Mouse (Mus musculus) thymus, adult 2 months (tissue): ENCODE measurements at regions not wholly inside any gene's neighbourhood (a gene's known extent, or its start where the extent isn't known, plus 50 kb on each side); places are given as distances from the start of the nearest gene placed in this dataset.

ENCODE experiments used
- DNase-seq: peaks from one replicate; pipeline ENCODE4 v3.0.0; 2021
- H3K27ac ChIP-seq: fragments of 200-500 bp; 2 replicates; pipeline ENCODE4 v1.5.1; 2012; ENCODE audit warnings: low read length, control low read depth; ENCODE audit not compliant: control insufficient read depth, insufficient read depth
- H3K27me3 ChIP-seq: fragments of 200-500 bp; 2 replicates; pipeline ENCODE4 v1.6.1; 2012; ENCODE audit warnings: mild to moderate bottlenecking, low read length, moderate library complexity, mixed read lengths; ENCODE audit not compliant: control insufficient read depth, insufficient read depth
- H3K36me3 ChIP-seq: fragments of 200-500 bp; 2 replicates; pipeline ENCODE4 v1.6.1; 2012; ENCODE audit warnings: mild to moderate bottlenecking, low read length, moderate library complexity; ENCODE audit not compliant: control insufficient read depth, insufficient read depth
- H3K4me1 ChIP-seq: fragments of 200-500 bp; replicated peaks from 2 replicates; pipeline ENCODE4 v1.6.1; 2012; ENCODE audit warnings: low read length; ENCODE audit not compliant: control insufficient read depth, insufficient read depth
- H3K4me3 ChIP-seq: fragments of 200-500 bp; 2 replicates; pipeline ENCODE4 v1.5.1; 2012; ENCODE audit warnings: mild to moderate bottlenecking, low read length, control low read depth, moderate library complexity; ENCODE audit not compliant: control insufficient read depth, insufficient read depth
- CTCF ChIP-seq: fragments of 200-500 bp; IDR thresholded peaks from 2 replicates; pipeline ENCODE4 v1.5.1; 2012; ENCODE audit warnings: mild to moderate bottlenecking, control low read depth, low read length, moderate library complexity, borderline replicate concordance; ENCODE audit not compliant: control insufficient read depth, poor library complexity, insufficient read depth; ENCODE audit errors: extremely low read depth
- POLR2A ChIP-seq: fragments of 200-500 bp; IDR thresholded peaks from 2 replicates; pipeline ENCODE4 v1.6.1; 2012; ENCODE audit warnings: mild to moderate bottlenecking, low read length, control low read depth, moderate library complexity; ENCODE audit not compliant: control insufficient read depth, poor library complexity, insufficient read depth; ENCODE audit errors: extremely low read depth
- WGBS: fragments of 180-500 bp; shearing (Covaris S2); methylation state at CpG from one replicate; pipeline ENCODE4 v1.1.7; 2018; 5-methylcytosine and 5-hydroxymethylcytosine counted together

DNA sequence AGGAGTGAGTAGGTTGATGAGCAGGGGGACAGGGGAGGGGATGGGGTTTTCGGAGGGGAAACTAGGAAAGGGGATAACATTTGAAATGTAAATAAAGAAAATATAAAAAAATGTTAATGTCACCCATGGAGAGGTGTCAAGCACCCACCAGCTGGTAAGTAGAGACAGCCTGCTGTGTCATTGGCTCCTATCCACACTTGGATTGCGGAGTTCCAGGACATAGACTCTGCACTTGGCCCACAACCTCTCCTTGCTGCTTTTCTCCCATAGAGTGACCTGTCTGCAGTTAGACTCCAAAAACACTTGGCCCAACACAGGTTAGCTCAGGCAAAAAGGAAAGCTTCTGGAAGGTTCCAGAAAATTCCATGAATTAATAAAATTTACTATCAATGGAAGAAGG is 514.4 kb downstream of the 1700129C05Rik start:
- Histone ChIP-seq H3K27ac (no peak overlapping the region), H3K27me3 (no peaks in the 10 kb centered on the region), H3K4me3 (no peak overlapping the region), H3K4me1 (no peaks in the 10 kb centered on the region), H3K36me3 (no peaks in the 10 kb centered on the region)
- DNase-seq = no peak
- WGBS = 96% methylated on average over 2 of the region's 2 CpGs
- TF ChIP-seq POLR2A (no peak), CTCF (no peak)

- no peak for DNase-seq
- Histone ChIP-seq H3K36me3 (no peaks in the 10 kb centered on the region), H3K4me1 (no peaks in the 10 kb centered on the region), H3K4me3 (no peak overlapping the region), H3K27ac (no peak overlapping the region), H3K27me3 (no peaks in the 10 kb centered on the region)
- TF ChIP-seq POLR2A (no peak), CTCF (no peak)
- WGBS = 53% methylated on average over 5 of the region's 5 CpGs
Observed at GRCm38 (mm10) chr14:58626506-58627256, 516.0 kb downstream of the 1700129C05Rik start.

DNA sequence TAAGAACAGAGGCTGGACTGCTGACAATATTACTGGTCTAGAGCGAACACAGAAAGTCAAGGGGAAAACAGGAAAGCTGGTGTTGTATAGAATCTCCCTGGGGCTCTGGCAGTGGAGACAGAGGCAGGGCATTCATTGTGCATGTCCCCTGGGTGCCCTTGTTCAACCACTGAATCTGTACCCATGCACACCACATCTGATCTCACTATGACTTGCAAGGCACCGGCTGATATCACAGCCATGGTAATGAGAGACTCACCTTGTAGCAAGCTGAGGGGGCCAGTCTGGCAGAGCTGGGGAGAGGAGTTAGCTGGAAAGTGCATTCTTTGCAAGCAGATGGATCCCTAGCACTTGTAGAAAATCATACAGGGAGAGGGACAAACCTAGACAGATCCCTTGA is 522.5 kb downstream of the 1700129C05Rik start:
- H3K4me3 ChIP-seq = no peak overlapping the region
- H3K27me3 ChIP-seq = no peaks in the 10 kb centered on the region
- H3K36me3 ChIP-seq = no peaks in the 10 kb centered on the region
- DNase-seq = no peak
- H3K27ac ChIP-seq = no peak overlapping the region
- WGBS = 87% methylated on average over 2 of the region's 2 CpGs
- no peak for TF ChIP-seq CTCF
- H3K4me1 ChIP-seq = no peaks in the 10 kb centered on the region

DNA sequence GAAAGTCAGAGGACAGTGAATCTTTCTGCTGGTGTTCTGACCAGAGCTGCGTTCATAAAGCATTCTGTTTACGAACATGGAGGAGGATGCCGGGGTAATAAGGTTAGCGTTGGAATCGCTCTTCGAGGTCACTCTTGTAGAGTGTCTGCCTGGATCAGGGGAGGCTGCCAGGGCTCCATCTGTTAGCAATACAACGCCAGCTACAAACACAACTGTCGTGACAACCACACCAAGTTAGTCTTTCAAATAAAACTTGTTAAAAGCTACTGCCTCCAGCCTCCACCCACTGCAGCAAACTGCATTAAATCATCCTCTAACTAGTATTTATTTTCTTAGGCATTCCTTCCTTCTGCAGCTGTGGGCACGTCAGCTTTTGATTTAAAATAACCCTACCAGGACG is 525.0 kb downstream of the 1700129C05Rik start:
- 81% methylated on average over 10 of the region's 10 CpGs for WGBS
- H3K4me1 ChIP-seq = no peaks in the 10 kb centered on the region
- H3K4me3 ChIP-seq = no peak overlapping the region
- DNase-seq = no peak
- no peaks in the 10 kb centered on the region for H3K27me3 ChIP-seq
- H3K36me3 ChIP-seq = no peaks in the 10 kb centered on the region
- H3K27ac ChIP-seq = no peak overlapping the region
- no peak for TF ChIP-seq CTCF
- no peak for TF ChIP-seq POLR2A

GRCm38 (mm10) chr14:58608216-58608615 is 534.5 kb downstream of the 1700129C05Rik start:
- Histone ChIP-seq H3K27ac (no peak overlapping the region), H3K27me3 (no peaks in the 10 kb centered on the region; the same call in 1 of the 2 replicates), H3K4me3 (no peak overlapping the region), H3K4me1 (no peaks in the 10 kb centered on the region), H3K36me3 (no peaks in the 10 kb centered on the region)
- no peak for DNase-seq
- TF ChIP-seq CTCF (no peak), POLR2A (no peak)
- WGBS = 85% methylated on average over 4 of the region's 4 CpGs

- no peak for DNase-seq
- no peak overlapping the region for H3K27ac ChIP-seq
- H3K4me3 ChIP-seq = no peak overlapping the region
- no peaks in the 10 kb centered on the region; the same call in 1 of the 2 replicates for H3K27me3 ChIP-seq
- WGBS = 48% methylated on average over 2 of the region's 2 CpGs
- no peak for TF ChIP-seq CTCF
- TF ChIP-seq POLR2A = no peak
- H3K36me3 ChIP-seq = no peaks in the 10 kb centered on the region
- H3K4me1 ChIP-seq = no peaks in the 10 kb centered on the region
Observed at GRCm38 (mm10) chr14:58607734-58608133, 535.0 kb downstream of the 1700129C05Rik start.

- no peak for DNase-seq
- H3K27me3 ChIP-seq = no peaks in the 10 kb centered on the region; the same call in 1 of the 2 replicates
- H3K4me3 ChIP-seq = no peak overlapping the region
- no peaks in the 10 kb centered on the region for H3K4me1 ChIP-seq
- no peak overlapping the region for H3K27ac ChIP-seq
- no peak for TF ChIP-seq POLR2A
- no peak for TF ChIP-seq CTCF
- H3K36me3 ChIP-seq = no peaks in the 10 kb centered on the region
- 69% methylated on average over 4 of the region's 4 CpGs for WGBS
Observed at GRCm38 (mm10) chr14:58605529-58605928, 535.2 kb downstream of the Fgf9 start.
